Mouse (Mus musculus) olfactory bulb, adult 2 months (tissue): ENCODE results near the gene Grn.

ENCODE experiments used
- CTCF ChIP-seq: fragments of 200-500 bp; IDR thresholded peaks from 2 replicates; pipeline ENCODE4 v1.5.1; 2012; ENCODE audit warnings: low read depth, mild to moderate bottlenecking, low read length, moderate library complexity; ENCODE audit not compliant: insufficient read depth
- POLR2A ChIP-seq: fragments of 200-500 bp; IDR thresholded peaks from 2 replicates; pipeline ENCODE4 v1.6.1; 2012; ENCODE audit warnings: mild to moderate bottlenecking, low read depth, low read length, moderate library complexity; ENCODE audit not compliant: insufficient read depth

GRCm38 (mm10) chr11:102385075-102385474 lies 45.0 kb upstream of the Grn start:
- no peak for TF ChIP-seq POLR2A
- TF ChIP-seq CTCF = no peak
